Mouse (Mus musculus): ENCODE results near the gene Trpm2. TPM values are rescaled to one million over a fixed set of nuclear protein-coding genes. Genes with fewer than 3 reads are reported as not detected.

Gene Trpm2
- polyA plus RNA-seq, 1 experiment = 21.0 TPM

DNA sequence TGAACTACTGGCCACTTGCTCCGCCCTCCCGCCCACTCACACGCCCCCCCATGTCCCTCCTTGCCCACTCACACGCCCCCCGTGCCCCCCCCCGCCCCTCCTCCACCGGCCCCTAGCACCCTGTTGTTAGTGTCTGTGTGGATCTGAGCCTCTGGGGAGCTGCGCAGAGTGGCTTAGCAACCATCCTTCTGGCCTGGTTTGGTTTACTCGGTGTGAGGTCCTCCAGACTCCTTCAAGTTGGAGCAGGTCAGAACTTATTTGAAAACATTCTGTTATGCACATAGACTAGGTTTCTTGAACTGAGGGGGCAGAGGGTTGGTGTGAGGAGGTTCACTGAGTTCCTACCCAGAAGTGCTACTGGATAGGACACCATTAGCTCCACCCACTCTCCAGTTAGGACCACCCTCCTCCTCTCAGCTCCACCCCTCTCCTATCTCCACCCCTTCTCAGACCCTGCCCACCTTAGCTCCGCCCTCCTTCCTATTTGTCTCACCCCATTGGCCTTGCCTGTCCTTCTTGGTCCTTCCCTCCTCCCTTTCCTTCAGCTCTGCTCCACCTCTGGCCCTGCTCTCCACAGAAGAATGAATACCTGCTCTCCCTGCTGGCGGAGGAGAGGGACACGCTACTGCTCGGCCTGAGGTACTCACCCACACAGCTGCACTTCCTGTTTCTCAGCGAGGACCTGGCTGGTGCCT, 106.1 kb downstream of the Trpm2 start:
- no peak overlapping the region for H3K27ac ChIP-seq (ENCODE audit: control insufficient read depth, insufficient read depth, low read length)
- no peaks in the 10 kb centered on the region for H3K27me3 ChIP-seq (ENCODE audit: control insufficient read depth, insufficient read depth, low read length)
- peaks cover 8% of the 10 kb centered on the region; the same call in 1 of the 2 replicates for H3K4me1 ChIP-seq (replicated peaks; ENCODE audit: control insufficient read depth, insufficient read depth, low read length)
- no peaks in the 10 kb centered on the region for H3K36me3 ChIP-seq (ENCODE audit: control insufficient read depth, insufficient read depth, low read length)
- peak overlapping the region; percentile 33 for H3K4me3 ChIP-seq (ENCODE audit: control insufficient read depth, insufficient read depth, low read length)
- TF ChIP-seq CTCF (IDR thresholded peaks at IDR 0.05; ENCODE audit: borderline replicate concordance, control insufficient read depth, extremely low read depth, insufficient read depth, low read length, poor library complexity) (no peak), POLR2A (IDR thresholded peaks at IDR 0.05; ENCODE audit: control insufficient read depth, extremely low read depth, insufficient read depth, low read length, poor library complexity) (no peak)
- peak; percentile 44 for DNase-seq
- 32% methylated on average over 14 of the region's 14 CpGs for WGBS

DNA sequence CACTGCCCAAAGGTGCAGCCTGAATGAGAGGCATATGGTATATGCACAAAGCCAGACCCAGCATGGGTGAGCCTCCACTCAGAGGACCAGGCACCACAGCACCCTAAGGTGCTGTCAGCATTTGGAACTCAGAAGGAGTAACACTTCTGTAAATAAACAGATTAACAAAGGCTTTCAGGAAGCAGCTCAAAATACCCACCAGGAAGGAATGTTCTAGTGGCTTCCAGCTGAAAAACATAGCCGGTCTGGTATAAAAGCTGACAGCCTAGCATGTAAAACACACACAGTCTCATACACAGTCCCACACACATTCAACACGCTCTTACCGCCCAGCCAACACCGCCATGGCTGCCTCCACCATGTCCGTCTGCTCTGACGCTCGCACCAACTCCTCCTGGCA, 108.7 kb downstream of the Trpm2 start, which contains the start of gene Gm3285:
Gene Gm3285, plus strand, starts transcription at position 301 of the 400 bp plus-strand sequence.
- Histone ChIP-seq H3K36me3 (ENCODE audit: control insufficient read depth, insufficient read depth, low read length) (no peaks in the 10 kb centered on the region), H3K4me3 (ENCODE audit: control insufficient read depth, insufficient read depth, low read length) (no peak within 1 kb of the TSS), H3K4me1 (replicated peaks; ENCODE audit: control insufficient read depth, insufficient read depth, low read length) (peaks cover 8% of the 10 kb centered on the region; the same call in 1 of the 2 replicates), H3K27ac (ENCODE audit: control insufficient read depth, insufficient read depth, low read length) (no peak within 1 kb of the TSS), H3K27me3 (ENCODE audit: control insufficient read depth, insufficient read depth, low read length) (no peaks in the 10 kb centered on the region)
- no peak for DNase-seq
- TF ChIP-seq CTCF (IDR thresholded peaks at IDR 0.05; ENCODE audit: borderline replicate concordance, control insufficient read depth, extremely low read depth, insufficient read depth, low read length, poor library complexity) (no peak), POLR2A (IDR thresholded peaks at IDR 0.05; ENCODE audit: control insufficient read depth, extremely low read depth, insufficient read depth, low read length, poor library complexity) (no peak)
- WGBS = 75% methylated on average over 7 of the region's 7 CpGs

Other genes starting within 250 kb of the Trpm2 start
- gene Krtap12-1, start 250.0 kb downstream of the Trpm2 start, polyA plus RNA-seq (2012; rRNA removed) = 0.23 TPM in 1 of 2 replicates, not detected in the other
- gene Gm10100, start 244.1 kb downstream of the Trpm2 start, polyA plus RNA-seq (2012; rRNA removed) = not detected in 2 replicates
- not detected in 2 replicates for gene Gm18596, start 227.9 kb downstream of the Trpm2 start, polyA plus RNA-seq (2012; rRNA removed)
- gene Gm9736, start 219.2 kb downstream of the Trpm2 start, polyA plus RNA-seq (2012; rRNA removed) = not detected in 2 replicates
- gene Gm3233, start 210.9 kb downstream of the Trpm2 start, polyA plus RNA-seq (2012; rRNA removed) = not detected in 2 replicates
- gene Gm3238, start 199.2 kb downstream of the Trpm2 start, polyA plus RNA-seq (2012; rRNA removed) = not detected in 2 replicates
- not detected in 2 replicates for gene Gm7138, start 193.6 kb downstream of the Trpm2 start, polyA plus RNA-seq (2012; rRNA removed)
- gene Gm3250, start 188.0 kb downstream of the Trpm2 start, polyA plus RNA-seq (2012; rRNA removed) = not detected in 2 replicates
- not detected in 2 replicates for gene Gm7137, start 182.4 kb downstream of the Trpm2 start, polyA plus RNA-seq (2012; rRNA removed)
- not detected in 2 replicates for gene Gm9639, start 175.5 kb downstream of the Trpm2 start, polyA plus RNA-seq (2012; rRNA removed)
- gene Gm19668, start 171.4 kb downstream of the Trpm2 start, polyA plus RNA-seq (2012; rRNA removed) = not detected in 2 replicates
- gene Gm9507, start 158.7 kb downstream of the Trpm2 start, polyA plus RNA-seq (2012; rRNA removed) = not detected in 2 replicates
- not detected in 2 replicates for gene Gm2696, start 155.9 kb downstream of the Trpm2 start, polyA plus RNA-seq (2012; rRNA removed)
- not detected in 2 replicates for gene Krtap10-4, start 143.5 kb downstream of the Trpm2 start, polyA plus RNA-seq (2012; rRNA removed)
- 0.12 TPM in 1 of 2 replicates, not detected in the other for gene Krtap10-10, start 134.6 kb downstream of the Trpm2 start, polyA plus RNA-seq (2012; rRNA removed)
- gene Gm36176, start 123.8 kb downstream of the Trpm2 start, polyA plus RNA-seq (2012; rRNA removed) = 0.36 TPM in 1 of 2 replicates, not detected in the other
- not detected in 2 replicates for gene Gm10318, start 117.7 kb downstream of the Trpm2 start, polyA plus RNA-seq (2012; rRNA removed)
- 0.24 and 0.27 TPM in 2 replicates for gene Gm3285, start 108.6 kb downstream of the Trpm2 start, polyA plus RNA-seq (2012; rRNA removed)
- 1.1 and 1.9 TPM in 2 replicates for gene Lrrc3, start 68.0 kb downstream of the Trpm2 start, polyA plus RNA-seq (2012; rRNA removed)
- gene 1810043G02Rik, start 8.0 kb upstream of the Trpm2 start, polyA plus RNA-seq (2012; rRNA removed) = 39.0 and 49.5 TPM in 2 replicates
- 81.2 and 93.7 TPM in 2 replicates for gene Pfkl, start 39.5 kb upstream of the Trpm2 start, polyA plus RNA-seq (2012; rRNA removed)
- gene Dnmt3l, start 71.4 kb upstream of the Trpm2 start, polyA plus RNA-seq (2012; rRNA removed) = 0.93 and 1.8 TPM in 2 replicates
- gene Aire, start 73.0 kb upstream of the Trpm2 start, polyA plus RNA-seq (2012; rRNA removed) = 84.0 and 93.7 TPM in 2 replicates
- 23.1 and 26.5 TPM in 2 replicates for gene Icosl, start 98.7 kb upstream of the Trpm2 start, polyA plus RNA-seq (2012; rRNA removed)
- 148 and 156 TPM in 2 replicates for gene D10Jhu81e, start 199.2 kb upstream of the Trpm2 start, polyA plus RNA-seq (2012; rRNA removed)
- gene Pwp2, start 214.6 kb upstream of the Trpm2 start, polyA plus RNA-seq (2012; rRNA removed) = 16.4 and 17.1 TPM in 2 replicates

Measured in thymus, adult 2 months (tissue).